Mouse (Mus musculus) embryonic fibroblast, embryonic 13.5 days (primary cell): ENCODE data around the gene Disc1. TPM values are rescaled to one million over a fixed set of nuclear protein-coding genes. Genes with fewer than 3 reads are reported as not detected.

ENCODE experiments used
- H3K27ac ChIP-seq: 2 replicates; pipeline ENCODE4 v1.5.1; 2012; ENCODE audit warnings: low read length, control low read depth, inconsistent platforms; ENCODE audit not compliant: insufficient read depth
- H3K4me1 ChIP-seq: 2 replicates; pipeline ENCODE4 v1.6.1; 2011; ENCODE audit warnings: low read length; ENCODE audit not compliant: control insufficient read depth, insufficient read depth
- H3K4me3 ChIP-seq: 2 replicates; pipeline ENCODE4 v1.5.1; 2011; ENCODE audit warnings: mild to moderate bottlenecking, control low read depth, low read length; ENCODE audit not compliant: insufficient read depth
- CTCF ChIP-seq: IDR thresholded peaks from 2 replicates; pipeline ENCODE4 v1.5.1; 2011; ENCODE audit warnings: mild to moderate bottlenecking, control low read depth, low read length, moderate library complexity, borderline replicate concordance; ENCODE audit not compliant: insufficient read depth
- POLR2A ChIP-seq: IDR thresholded peaks from 2 replicates; pipeline ENCODE4 v1.6.1; 2011; ENCODE audit warnings: low read depth, mild to moderate bottlenecking, control low read depth, low read length, moderate library complexity
- polyA plus RNA-seq: library from polyadenylated mRNA; stranded (reverse); fragments of >200 nt; gene quantifications from 2 replicates; pipeline ENCODE4 v1.2.4, GENCODE M21; 2011; ENCODE audit warnings: low read depth; ENCODE audit not compliant: missing spikeins, insufficient read length

Gene Disc1
- polyA plus RNA-seq, 1 experiment = 1.0 TPM

DNA sequence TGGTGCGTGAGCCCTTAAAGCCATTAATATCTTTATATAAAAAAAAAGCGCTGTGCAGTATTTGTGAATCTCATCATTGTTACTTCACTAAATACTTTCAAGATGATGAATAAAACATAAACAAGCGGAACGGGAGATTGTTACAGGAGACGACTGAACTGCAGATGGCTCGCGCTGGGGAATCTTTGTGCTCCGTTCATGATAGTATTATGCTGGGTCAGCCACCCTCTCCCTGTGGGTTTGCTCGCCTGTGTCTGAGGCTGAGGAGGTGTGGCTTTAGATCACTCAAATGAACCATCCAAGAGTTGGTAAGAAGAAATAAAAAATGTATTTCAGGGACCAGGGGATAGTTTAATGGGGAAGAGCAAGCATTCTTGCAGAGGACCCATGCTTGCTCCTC lies 113.0 kb downstream of the Disc1 start:
- Histone ChIP-seq H3K4me1 (no peaks in the 10 kb centered on the region), H3K27ac (no peak overlapping the region), H3K4me3 (no peak overlapping the region)
- TF ChIP-seq CTCF (no peak), POLR2A (no peak)

GRCm38 (mm10) chr8:125169628-125170027 lies 115.6 kb downstream of the Disc1 start:
- Histone ChIP-seq H3K4me3 (no peak overlapping the region), H3K27ac (no peak overlapping the region), H3K4me1 (no peaks in the 10 kb centered on the region)
- TF ChIP-seq CTCF = no peak
- TF ChIP-seq POLR2A = no peak

GRCm38 (mm10) chr8:125171531-125171930 lies 117.5 kb downstream of the Disc1 start:
- Histone ChIP-seq H3K4me3 (no peak overlapping the region), H3K4me1 (no peaks in the 10 kb centered on the region), H3K27ac (no peak overlapping the region)
- no peak for TF ChIP-seq POLR2A

DNA sequence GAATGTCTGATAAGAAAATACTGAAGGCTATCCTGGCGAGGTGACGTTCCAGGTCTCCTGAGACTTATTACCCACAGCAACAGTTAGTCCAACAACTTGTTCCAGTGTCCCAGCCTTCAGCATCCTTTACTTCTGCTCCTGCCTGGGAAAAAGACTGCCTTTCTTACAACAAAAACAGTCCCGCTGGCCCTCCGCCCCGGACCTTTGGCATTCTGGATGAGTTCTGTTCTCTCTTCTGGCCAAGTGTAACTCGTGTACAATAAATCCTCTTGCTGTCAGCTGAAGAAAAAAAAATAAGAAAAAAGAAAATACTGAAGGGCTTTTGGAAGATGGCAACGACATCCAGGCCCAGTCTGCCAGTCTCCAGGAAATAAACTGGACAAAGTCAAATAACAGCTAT lies 120.2 kb downstream of the Disc1 start:
- Histone ChIP-seq H3K27ac (no peak overlapping the region), H3K4me3 (no peak overlapping the region), H3K4me1 (no peaks in the 10 kb centered on the region)
- TF ChIP-seq CTCF (no peak), POLR2A (no peak)

DNA sequence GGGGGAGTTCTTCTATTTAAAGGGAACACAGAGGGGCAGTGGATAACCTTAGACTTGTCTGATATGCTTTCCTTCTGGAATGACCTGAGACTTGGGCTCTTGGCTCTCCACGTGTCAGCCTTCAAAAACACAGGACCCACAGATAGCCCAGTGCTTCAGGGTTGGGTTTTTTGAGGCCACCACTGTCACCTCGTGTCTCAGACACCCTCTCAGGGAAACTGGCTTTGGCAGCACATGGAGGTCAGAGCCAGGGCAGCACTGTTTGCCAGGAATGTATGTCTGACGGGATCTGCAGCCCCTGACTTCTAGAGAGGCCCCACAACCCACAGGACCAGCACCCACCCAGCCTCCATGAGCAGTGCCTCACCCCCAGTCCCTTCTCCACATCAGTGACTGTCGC lies 120.9 kb downstream of the Disc1 start:
- H3K27ac ChIP-seq = no peak overlapping the region
- no peaks in the 10 kb centered on the region for H3K4me1 ChIP-seq
- no peak overlapping the region for H3K4me3 ChIP-seq
- TF ChIP-seq CTCF (no peak), POLR2A (no peak)

GRCm38 (mm10) chr8:125175661-125176060 lies 121.7 kb downstream of the Disc1 start:
- TF ChIP-seq CTCF (no peak), POLR2A (no peak)
- no peak overlapping the region for H3K4me3 ChIP-seq
- no peaks in the 10 kb centered on the region for H3K4me1 ChIP-seq
- H3K27ac ChIP-seq = no peak overlapping the region

DNA sequence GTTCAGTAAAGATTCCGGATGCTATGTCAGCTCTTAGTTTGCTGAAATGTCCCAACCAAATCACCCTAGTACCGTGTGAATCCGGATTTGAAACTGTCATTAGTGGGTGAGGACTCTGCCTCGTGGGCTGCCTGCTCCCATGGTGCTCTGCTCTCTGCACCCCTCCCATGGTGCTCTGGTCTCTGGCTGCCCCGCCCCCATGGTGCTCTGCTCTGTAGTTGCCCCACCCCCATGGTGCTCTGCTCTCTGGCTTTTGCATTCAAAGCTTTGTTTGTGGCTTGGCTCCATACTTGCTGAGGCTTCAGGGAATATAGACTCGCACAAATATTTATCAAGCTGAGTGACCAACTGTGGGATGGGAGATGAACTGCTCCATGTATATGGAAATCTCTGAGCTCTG lies 123.1 kb downstream of the Disc1 start:
- no peak overlapping the region for H3K4me3 ChIP-seq
- H3K27ac ChIP-seq = no peak overlapping the region
- TF ChIP-seq POLR2A (no peak), CTCF (no peak)
- no peaks in the 10 kb centered on the region for H3K4me1 ChIP-seq

- no peak overlapping the region for H3K4me3 ChIP-seq
- no peaks in the 10 kb centered on the region for H3K4me1 ChIP-seq
- H3K27ac ChIP-seq = no peak overlapping the region
- TF ChIP-seq POLR2A = no peak
- TF ChIP-seq CTCF = no peak
Observed at GRCm38 (mm10) chr8:125177958-125178357, 124.0 kb downstream of the Disc1 start.

DNA sequence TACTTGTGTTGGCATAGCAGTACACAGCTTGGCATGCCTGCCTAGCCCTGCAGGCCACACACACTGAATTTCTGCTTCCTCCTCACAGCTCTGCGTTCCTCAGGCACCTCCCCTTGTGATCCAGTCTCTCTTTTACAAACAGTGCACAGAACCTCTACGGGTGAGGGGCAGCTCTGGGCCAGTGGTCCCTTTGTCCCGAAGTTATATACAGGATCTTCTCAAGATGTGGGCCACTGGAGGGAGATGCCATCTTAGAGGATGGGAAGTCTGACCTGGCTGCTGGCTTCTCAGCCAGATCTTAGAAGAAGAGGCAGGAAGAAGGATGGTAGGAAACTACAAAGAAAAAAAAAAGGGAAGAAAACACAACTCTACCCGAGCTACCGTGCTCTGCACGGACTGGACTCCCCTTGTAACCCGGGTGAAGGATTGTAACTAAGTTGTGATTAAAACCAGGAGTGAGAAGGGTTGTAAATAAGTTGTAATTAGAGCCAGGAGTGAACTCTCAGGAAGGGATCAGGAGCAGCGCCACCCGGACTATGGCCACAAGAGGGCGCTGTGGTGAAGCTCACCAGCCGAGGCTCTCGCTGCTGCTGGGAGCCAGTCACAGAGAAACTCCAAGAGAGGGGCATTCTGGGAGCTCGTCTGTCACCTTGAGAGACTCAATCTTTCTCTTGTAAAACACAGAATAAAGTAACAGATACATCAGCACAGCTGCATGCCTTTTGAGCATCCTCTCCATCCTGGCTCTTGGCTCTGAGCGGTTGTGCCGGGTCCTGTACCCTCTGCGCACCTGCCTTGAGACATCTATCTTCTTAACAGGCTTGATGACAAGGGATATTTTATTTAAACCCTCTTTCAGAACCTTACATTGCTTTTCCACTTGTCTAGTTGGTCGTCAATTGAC lies 129.8 kb downstream of the Disc1 start:
- Histone ChIP-seq H3K27ac (no peak overlapping the region), H3K4me1 (no peaks in the 10 kb centered on the region), H3K4me3 (no peak overlapping the region)
- no peak for TF ChIP-seq POLR2A
- TF ChIP-seq CTCF = peak; percentile 86

DNA sequence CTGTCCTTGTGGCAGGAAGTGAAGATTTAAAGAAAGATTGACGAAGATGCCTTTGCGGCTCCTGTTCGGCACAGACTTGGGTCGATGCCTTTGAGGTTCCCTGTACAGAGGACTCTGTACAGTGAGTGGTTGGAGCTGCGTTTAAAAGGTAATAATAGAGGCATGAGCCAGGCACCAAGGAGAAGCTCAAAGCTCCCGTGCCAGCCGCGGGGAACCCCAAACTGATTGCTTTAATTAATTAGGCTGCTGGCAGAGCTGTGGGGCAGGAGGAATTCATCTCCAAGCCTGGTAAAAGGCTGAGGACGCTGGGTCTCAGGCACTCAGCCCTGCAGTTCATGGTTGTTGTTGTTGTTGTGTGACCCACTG lies 130.4 kb downstream of the Disc1 start:
- H3K4me3 ChIP-seq = no peak overlapping the region
- no peaks in the 10 kb centered on the region for H3K4me1 ChIP-seq
- H3K27ac ChIP-seq = no peak overlapping the region
- TF ChIP-seq CTCF = no peak
- no peak for TF ChIP-seq POLR2A
